Mouse (Mus musculus) cerebellum, adult 11 months (tissue): ENCODE results near the gene Gm7102.
"Not testable (repeated sequence)": the region's sequence is repeated elsewhere in the genome, so short reads cannot be mapped to it uniquely, and the experiment has no call there.

Experiments
- DNase-seq: peaks from one replicate; pipeline ENCODE4 v3.0.0; 2022

Gene Gm7102

DNA sequence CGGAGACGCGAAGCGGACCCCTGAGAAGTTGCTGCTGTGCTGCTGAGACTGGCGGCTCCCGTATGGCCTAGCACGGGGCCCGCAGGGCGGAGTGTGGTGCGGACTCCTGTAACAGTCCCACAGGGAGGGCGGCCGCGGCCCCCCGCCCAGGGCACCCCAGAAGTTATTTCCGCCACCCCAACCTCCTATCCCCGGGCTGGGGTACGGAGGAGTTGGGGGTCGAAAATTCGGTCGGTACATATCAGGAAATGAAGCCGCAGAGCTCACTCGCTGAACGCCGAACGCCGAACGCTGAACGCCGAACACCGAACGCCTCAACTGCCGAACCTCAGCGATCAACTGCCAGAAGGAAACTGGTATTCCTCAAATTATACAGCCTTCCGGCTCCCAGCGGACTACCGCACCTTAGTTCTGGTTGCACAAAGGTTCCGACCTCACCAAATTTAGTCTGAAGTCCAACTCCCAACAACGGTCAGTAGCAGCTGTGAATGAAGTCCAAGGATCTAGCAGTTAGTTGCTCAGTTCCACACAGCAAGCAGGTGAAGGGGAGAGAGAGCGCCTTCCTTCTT is at the start of gene Gm7102:
Gene Gm7102 (minus strand): TSS at position 554 of the 569 bp plus-strand sequence.
- DNase-seq = no peak

DNA sequence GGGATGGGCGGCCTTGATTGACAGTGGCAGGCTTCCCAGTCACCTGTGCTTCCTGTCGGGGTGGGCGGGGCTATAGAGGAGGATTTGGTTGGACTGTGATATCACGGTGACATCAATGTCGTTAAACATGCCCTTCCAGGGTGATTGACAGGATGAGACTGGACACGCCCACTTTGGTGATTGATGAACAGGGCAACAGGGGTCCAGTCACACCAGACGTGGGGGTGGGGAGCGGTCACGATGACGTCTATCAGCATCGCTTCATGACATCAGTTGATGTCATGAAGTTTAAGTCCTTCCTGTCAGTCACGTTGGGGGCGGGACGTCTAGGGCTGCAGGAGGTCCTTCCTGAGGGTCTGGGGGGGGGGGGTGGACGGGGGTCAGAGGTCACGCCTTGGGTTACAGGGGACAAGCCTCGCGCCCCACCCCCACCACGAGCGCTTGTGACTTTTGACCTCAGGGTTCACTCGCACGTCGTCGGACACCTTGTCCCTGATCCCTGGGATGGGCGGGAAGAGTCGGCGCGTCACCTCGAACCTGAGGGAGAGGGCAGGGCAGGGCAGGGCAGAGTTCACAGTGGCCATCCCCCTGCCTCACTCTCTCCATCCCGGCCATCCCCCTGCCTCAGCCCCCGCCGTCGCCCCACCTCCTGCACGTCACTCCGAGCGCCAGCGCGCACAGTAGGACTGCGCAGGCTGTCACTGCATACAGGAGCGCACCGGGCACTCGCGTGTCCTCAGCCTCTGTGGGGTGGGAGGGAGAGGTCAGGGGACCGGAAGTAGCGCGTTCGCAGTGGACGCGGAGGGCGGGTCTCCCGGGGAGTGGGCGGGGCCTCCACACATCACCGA is 48.8 kb upstream of the Gm7102 start:
- DNase-seq = peak; percentile 18

DNA sequence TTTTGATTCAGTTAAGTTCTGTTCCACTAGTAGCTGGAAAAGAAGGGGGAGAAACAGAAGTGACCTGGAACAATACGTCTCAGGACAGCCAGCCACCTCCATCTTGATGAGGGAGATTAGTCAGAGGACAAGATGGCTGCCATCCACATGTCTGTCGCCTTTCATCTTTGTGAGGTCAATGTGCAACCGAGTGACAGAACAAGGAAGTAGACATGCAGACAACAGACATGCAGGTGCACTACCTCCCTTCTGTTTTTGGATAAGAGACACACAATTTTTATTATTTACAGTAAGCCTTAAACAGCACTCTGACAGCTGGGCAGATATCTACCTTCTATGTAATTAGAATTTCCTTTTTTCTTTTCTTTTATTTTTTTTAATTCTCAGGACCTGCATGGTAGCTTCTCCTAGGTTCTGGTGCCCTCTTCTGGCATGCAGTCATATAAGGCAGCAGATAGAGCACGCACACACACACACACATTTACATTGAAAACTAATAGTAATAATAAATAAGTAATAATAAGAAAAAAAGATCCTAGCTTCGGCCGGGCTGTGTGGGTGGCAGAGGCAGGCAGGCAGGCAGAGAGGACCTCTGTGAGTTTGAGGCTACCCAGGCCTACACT is 47.7 kb upstream of the Gm7102 start:
- DNase-seq = no peak

DNA sequence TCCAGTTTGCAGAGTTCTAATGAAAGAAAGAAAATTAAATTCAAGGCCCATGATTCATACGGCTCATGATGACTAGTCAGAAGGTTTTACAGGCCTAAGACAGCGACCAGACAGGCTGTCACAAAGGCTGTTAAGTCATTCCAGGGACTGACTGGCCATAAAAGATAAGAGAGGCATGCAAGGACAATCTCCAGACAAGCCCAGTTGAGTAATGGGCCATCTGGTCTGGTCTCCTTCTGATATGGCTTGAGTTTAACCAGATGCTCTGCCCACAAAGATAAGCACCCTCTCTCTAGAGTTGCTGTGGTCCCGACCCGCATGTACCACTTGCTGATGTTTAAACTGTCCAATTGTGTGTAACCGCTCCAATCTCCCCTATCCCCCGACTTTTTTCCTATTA is 31.4 kb upstream of the Gm7102 start:
- DNase-seq = not testable (repeated sequence)

DNA sequence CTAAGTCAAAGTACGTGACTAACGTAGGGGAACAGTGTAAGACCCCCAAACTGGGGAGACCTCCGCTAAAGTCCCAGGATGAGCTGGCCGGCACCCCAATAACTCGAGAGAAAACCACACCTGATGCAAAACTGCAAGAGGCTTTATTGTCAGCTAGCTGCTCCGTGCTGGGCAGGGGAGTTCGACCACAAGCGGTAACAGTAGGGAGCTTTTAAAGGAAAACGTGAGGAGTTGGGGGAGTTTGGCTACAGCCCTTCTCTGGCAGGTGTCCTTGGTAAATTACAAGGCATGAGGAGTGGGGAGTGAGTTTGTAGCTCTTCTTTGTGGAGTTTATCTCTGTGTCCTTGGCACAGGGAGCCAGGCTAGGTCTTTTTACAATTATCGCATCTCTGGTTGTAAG is 23.7 kb upstream of the Gm7102 start:
- no peak for DNase-seq

DNA sequence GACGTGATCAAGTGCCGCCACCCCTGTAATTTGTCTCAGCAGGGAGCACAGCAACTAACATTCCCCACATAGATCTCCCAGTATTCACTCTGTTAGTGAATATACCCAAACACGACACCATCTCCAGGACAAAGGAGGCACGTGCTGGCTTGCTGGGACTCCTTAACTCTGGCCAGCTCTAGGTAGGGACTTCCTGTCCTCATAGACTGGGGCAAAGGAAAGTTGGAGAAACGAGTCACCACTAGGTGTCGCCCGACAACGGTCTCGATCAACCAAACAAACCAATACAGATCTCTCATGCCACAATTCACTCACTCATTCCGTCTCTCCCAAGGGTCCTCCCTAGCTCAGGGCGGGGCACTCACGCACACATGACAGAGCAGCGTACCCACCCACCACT is 23.2 kb upstream of the Gm7102 start:
- DNase-seq = peak; percentile 66

DNA sequence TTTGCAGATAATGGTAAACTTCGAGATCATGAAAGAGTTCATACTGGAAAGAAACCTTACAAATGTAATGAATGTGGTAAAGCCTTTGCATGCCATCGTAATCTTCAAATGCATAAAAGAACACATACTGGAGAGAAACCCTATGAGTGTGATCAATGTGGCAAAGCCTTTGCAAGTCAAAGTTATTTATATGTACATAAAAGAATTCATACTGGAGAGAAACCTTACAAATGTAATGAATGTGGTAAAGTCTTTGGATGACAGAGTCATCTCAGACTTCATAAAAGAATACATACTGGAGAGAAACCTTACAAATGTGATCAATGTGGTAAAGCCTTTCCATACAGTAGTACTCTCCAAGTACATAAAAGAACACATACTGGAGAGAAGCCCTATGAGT is 7.5 kb upstream of the Gm7102 start, which contains the start of gene Gm6020:
Gene Gm6020 (plus strand): TSS at position 301 of the 400 bp plus-strand sequence.
- not testable (repeated sequence) for DNase-seq

DNA sequence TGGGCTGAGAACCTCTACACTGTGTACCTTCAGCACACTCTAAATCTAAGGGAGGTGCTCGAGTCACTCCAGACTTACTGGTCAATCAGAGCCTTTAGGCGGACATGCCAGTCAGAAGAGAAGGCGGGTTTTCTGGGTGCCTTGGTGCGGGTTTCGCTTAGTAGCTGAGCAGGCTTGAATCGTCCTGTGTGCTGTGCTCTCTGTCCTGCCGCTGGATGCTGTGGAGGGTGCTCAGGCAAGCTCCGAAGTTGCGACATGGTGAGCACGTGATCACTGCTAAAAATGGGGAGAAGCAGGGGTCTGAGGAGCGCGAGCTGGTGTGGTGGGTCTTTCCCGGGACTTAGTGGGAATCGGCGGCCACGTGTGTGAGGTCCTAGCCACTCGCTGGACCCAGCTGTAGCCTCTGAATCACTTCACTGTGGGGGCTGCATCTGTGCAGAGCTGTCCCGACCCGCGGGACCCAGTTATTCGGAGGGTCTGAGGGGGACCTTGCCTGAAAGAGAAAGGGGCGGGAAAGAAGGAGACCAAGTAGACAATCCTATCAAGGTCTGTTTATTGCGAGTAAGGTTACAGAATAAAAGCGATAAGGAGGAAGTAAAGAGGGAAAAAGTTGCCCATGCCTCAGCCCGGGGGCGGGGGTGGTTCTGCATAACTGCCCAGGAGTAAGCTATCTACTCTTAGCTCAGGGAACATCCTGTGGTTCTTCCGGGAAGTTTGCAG is 24.2 kb downstream of the Gm7102 start:
- DNase-seq = no peak

DNA sequence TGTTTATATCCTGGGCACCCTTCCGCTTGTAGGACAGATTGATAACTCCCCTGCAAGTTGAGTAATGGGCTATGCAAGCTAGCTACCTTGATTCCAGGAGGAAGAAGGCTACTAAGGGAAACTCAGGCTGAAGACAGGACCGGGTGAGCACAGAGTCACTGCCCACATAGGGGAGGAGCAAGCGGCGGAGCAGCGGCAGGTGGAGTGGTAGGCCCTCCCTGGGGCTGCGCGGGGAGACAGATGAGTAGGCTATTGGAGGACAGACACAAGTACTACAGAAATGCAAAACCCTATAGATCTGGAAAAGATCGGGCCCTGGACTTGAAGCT is 24.8 kb downstream of the Gm7102 start:
- no peak for DNase-seq

DNA sequence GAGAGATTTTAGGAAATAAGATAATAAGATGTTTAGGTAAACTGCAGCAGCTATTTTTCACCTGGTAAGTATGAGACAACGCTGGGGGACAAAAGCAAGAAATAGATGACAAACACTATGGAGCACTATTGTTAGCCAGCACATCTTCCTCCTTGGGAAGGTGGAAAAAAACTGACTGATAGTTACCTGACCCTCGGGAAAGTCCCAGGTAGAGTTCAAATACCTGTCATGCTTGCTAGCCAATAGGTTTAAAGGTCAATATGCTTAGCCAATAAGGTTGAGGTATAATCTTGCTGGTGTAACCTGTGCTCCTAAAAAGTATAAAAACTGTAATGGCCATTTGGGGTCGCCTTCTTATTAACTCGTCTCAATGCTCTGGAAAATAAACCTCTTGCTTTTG is 34.8 kb downstream of the Gm7102 start:
- DNase-seq = no peak

DNA sequence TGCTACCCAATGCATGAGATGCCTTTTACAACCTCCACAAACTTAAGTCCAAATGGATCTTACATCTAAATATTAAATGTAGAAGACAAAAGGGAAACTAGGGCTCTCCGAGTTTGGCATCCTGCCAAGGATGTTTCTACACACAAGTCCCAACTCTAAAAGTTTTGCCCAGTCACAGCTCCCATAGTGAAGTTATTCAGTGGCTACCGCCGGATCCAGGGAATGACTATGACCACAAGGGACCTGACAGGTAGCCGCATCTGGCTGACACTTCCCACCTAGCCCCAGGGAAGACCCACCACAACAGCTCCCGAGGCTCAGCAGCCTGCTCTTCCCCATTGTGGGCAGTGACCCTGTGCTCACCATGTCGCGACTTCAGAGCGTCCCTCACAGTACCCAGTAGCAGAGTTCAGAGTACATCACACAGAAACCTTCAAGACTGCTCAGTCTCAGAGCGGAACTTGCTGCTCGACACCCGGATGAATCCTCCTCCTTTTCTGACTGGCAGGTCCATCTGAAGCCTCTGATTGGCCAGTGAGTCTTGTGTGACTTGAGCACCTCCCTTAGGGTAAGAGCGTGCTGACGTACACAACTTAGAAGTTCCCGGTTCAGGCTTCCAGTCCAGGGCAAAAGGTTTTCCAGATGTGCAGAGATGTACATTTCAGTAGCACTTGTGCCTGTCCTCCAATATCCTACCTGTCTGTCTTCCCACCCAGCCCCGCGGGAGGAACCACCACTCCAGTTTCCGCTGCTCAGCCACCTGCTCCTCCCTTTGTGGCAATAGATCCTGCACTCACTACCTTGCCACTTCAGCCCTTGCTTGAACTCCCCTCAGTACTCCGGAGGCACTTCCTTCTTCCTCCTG is 35.5 kb downstream of the Gm7102 start, which contains the start of gene Zfp950:
Gene Zfp950 (minus strand): TSS at position 499 of the 865 bp plus-strand sequence.
- DNase-seq = peak; percentile 73

DNA sequence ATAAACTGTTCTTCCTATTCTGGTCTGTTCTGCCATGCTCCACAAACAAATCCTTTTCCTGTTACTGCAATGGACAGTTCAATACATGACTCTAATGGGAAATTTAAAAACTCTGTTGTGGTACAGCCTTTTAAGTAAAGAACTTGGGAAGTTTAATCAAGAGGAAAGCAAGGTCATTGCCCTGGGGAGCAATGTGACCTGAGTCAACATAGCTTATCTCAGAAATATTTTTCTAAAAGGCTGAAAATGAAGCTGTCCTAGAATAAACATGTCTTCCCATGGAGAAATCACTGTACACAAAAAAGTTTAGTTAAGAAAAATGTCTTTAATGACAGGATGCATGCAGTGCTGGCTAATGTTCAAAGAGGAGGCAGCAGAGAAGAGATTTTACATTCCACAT is 37.5 kb downstream of the Gm7102 start:
- no peak for DNase-seq

DNA sequence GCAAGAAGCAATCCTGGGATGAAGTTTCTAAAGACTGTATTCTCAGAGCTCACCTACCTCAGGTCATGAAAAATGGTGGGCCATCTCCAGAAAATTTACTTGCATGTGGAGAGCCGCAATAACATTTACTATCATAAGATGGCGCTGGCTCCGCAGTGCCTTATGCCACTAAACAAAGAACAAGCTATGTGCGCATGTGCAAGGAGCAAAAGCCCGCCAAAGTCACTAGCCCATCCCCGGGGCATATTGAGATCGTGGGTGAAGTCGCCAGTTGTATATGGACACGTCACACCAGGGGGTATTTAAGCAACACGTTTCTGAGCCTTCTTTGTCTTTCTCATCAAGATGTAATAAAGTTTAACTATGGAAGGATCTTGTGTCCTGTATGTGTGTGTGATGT is 45.0 kb downstream of the Gm7102 start:
- no peak for DNase-seq
